Mouse (Mus musculus) forebrain, embryonic 14.5 days (tissue): ENCODE results near the gene Mdga1. TPM values are rescaled to one million over a fixed set of nuclear protein-coding genes. Genes with fewer than 3 reads are reported as not detected.

Experiments used
- ATAC-seq: fragments of 200-750 bp; cut with Nextera tagmentation; 2 replicates; pipeline ENCODE4 v1.8.0; 2017; ENCODE audit warnings: mild to moderate bottlenecking, moderate library complexity
- DNase-seq: peaks from one replicate; pipeline ENCODE4 v3.0.0-alpha.2; 2015; ENCODE audit warnings: low spot score
- H3K27ac ChIP-seq: fragments of 300-500 bp; sonication (generic); 2 replicates; pipeline ENCODE4 v1.5.1; 2014; ENCODE audit warnings: low read depth, mild to moderate bottlenecking, control low read depth, low read length, moderate library complexity
- H3K27me3 ChIP-seq: fragments of 300-500 bp; sonication (generic); replicated peaks from 2 replicates; pipeline ENCODE4 v1.6.1; 2014; ENCODE audit warnings: low read length, control low read depth, mixed read lengths; ENCODE audit not compliant: control insufficient read depth, insufficient read depth
- H3K36me3 ChIP-seq: fragments of 300-500 bp; sonication (generic); 2 replicates; pipeline ENCODE4 v1.6.1; 2014; ENCODE audit warnings: low read length, control low read depth; ENCODE audit not compliant: control insufficient read depth, insufficient read depth
- H3K4me1 ChIP-seq: fragments of 300-500 bp; sonication (generic); 2 replicates; pipeline ENCODE4 v1.6.1; 2014; ENCODE audit warnings: antibody characterized with exemption, low read length, control low read depth; ENCODE audit not compliant: control insufficient read depth, insufficient read depth
- H3K4me2 ChIP-seq: fragments of 300-500 bp; sonication (generic); 2 replicates; pipeline ENCODE4 v1.6.1; 2014; ENCODE audit warnings: mild to moderate bottlenecking, control low read depth, low read length
- H3K4me3 ChIP-seq: fragments of 300-500 bp; sonication (generic); 2 replicates; pipeline ENCODE4 v1.5.1; 2014; ENCODE audit warnings: low read depth, low read length, control low read depth
- H3K9ac ChIP-seq: fragments of 300-500 bp; sonication (generic); 2 replicates; pipeline ENCODE4 v1.6.1; 2014; ENCODE audit warnings: mild to moderate bottlenecking, low read length, control low read depth, moderate library complexity
- H3K9me3 ChIP-seq: fragments of 300-500 bp; sonication (generic); replicated peaks from 2 replicates; pipeline ENCODE4 v1.6.1; 2016; ENCODE audit warnings: low read length, control low read depth, mixed read lengths; ENCODE audit not compliant: control insufficient read depth
- WGBS: fragments of 180-500 bp; shearing (Covaris S2); extraction: QIAGEN DNeasy Blood & Tissue Kit; methylation state at CpG from one replicate; pipeline ENCODE4 v1.1.7; 2014; 5-methylcytosine and 5-hydroxymethylcytosine counted together
- polyA plus RNA-seq: library from polyadenylated mRNA; unstranded; fragments of >200 nt; fragmentation: Nextera tagmentation; extraction: Ambion mirVana; gene quantifications from 2 replicates; pipeline ENCODE4 v1.2.1, GENCODE M21; 2014

The Mdga1 gene
- polyA plus RNA-seq, 1 experiment from 2014 or later, result 9.4 TPM

DNA sequence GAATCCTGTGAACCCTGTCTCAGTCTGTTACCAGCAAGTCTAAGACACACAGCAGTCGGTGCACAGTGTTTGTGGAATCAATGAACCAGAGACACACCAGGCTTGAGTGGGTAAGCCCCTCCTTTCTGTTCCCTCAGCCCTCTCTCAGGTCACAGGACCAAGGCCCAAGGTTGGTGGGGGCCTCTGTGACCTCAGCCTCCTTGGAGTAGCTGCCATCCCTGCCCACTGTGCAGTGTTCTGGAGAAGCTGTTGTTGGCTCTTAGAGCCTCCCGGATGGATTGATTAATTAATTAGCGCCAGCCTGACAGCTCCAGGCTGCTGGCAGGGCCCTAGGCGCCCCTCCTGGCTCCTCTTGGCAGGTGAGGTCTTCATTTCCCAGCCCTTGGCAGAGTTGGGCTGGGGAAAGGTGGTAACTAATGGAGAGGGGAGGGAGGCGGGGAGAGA lies 22.6 kb downstream of the Mdga1 start:
- Histone ChIP-seq H3K4me2 (no peak overlapping the region), H3K9me3 (no peaks in the 10 kb centered on the region), H3K27me3 (no peaks in the 10 kb centered on the region), H3K9ac (no peak overlapping the region), H3K27ac (no peak overlapping the region), H3K4me1 (peaks cover 8% of the 10 kb centered on the region), H3K4me3 (no peak overlapping the region), H3K36me3 (no peaks in the 10 kb centered on the region)
- DNase-seq (peak; percentile 74), ATAC-seq (peak; percentile 61; the same call in 1 of the 2 replicates)
- 22% methylated on average over 5 of the region's 5 CpGs for WGBS

DNA sequence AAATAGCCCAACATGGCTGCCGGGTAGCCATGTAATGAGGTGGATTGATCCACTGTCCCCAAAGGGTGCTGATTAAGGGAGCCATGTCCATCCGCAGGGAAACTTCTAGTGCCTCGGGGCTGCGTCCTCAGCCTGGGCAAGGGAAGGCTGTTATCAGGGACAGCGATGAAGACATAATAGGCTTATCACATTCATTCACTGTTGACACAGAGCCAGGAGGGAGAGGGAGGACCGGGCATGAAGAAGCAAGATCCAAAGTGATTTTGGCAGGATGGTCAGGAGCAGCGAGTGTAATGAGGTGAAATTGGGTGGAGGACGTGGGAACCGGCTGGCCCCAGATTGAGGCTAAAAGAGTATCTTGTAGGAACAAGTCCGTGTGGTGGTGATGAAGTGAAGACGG lies 25.5 kb downstream of the Mdga1 start:
- no peaks in the 10 kb centered on the region for H3K27me3 ChIP-seq
- H3K36me3 ChIP-seq, result no peaks in the 10 kb centered on the region
- H3K4me2 ChIP-seq, result no peak overlapping the region
- WGBS, result 80% methylated on average over 11 of the region's 11 CpGs
- H3K4me1 ChIP-seq, result peaks cover 8% of the 10 kb centered on the region
- H3K27ac ChIP-seq, result no peak overlapping the region
- no peak for DNase-seq
- no peak for ATAC-seq
- H3K9me3 ChIP-seq, result no peaks in the 10 kb centered on the region
- no peak overlapping the region for H3K4me3 ChIP-seq
- H3K9ac ChIP-seq, result no peak overlapping the region

DNA sequence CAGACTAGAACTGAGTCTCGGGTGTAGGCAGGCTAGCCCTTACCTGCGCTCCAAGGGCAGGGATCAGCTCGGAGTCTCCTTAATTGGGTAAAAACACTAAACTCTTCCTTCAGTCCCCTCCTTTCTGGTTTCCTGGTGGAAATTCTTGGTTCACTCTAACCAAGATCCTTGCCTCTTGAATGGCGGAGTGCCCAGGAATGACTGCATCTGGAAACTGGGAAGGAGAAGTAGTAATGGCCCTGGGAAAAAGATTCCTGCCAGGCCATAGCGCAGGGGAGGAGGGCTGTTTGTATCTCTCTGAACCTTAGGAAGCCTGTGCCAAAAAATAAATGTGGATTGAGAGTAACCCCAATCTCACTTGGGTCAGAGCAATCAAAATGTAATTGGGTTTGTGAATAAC lies 30.9 kb downstream of the Mdga1 start:
- WGBS, result 89% methylated on average over 5 of the region's 5 CpGs

DNA sequence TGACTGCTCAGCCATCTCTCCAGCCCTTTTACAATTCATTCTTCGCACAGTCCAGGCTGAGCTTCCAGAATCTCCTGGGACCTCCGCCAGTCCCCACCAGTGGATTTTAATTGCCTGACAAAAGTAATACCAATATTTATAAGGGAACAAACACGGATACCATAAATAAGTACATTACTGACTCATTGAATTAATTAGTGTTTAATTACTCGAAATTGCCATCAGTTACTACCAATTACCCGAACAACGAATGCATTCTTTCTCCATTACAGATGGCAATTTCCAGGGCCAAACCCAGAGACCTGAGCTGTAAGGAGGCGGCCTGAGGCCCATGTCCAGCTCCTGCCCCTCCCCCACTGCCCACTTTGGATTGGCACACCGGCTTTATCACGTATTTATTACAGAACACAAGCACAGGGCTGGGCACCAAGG lies 32.5 kb downstream of the Mdga1 start:
- Histone ChIP-seq H3K36me3 (no peaks in the 10 kb centered on the region), H3K4me1 (no peaks in the 10 kb centered on the region), H3K4me3 (no peak overlapping the region), H3K27me3 (no peaks in the 10 kb centered on the region), H3K9me3 (no peaks in the 10 kb centered on the region), H3K9ac (no peak overlapping the region), H3K4me2 (no peak overlapping the region), H3K27ac (no peak overlapping the region)
- DNase-seq (peak; percentile 79), ATAC-seq (peak; percentile 65; the same call in 1 of the 2 replicates)
- 36% methylated on average over 9 of the region's 9 CpGs for WGBS

More for the DNA sequence above, 30.9 kb downstream of the Mdga1 start:
- no peak overlapping the region for H3K4me3 ChIP-seq
- H3K4me2 ChIP-seq, result no peak overlapping the region
- H3K9ac ChIP-seq, result no peak overlapping the region
- H3K4me1 ChIP-seq, result no peaks in the 10 kb centered on the region
- no peaks in the 10 kb centered on the region for H3K27me3 ChIP-seq
- DNase-seq (no peak), ATAC-seq (no peak)
- H3K9me3 ChIP-seq, result no peaks in the 10 kb centered on the region
- no peaks in the 10 kb centered on the region for H3K36me3 ChIP-seq
- no peak overlapping the region for H3K27ac ChIP-seq

DNA sequence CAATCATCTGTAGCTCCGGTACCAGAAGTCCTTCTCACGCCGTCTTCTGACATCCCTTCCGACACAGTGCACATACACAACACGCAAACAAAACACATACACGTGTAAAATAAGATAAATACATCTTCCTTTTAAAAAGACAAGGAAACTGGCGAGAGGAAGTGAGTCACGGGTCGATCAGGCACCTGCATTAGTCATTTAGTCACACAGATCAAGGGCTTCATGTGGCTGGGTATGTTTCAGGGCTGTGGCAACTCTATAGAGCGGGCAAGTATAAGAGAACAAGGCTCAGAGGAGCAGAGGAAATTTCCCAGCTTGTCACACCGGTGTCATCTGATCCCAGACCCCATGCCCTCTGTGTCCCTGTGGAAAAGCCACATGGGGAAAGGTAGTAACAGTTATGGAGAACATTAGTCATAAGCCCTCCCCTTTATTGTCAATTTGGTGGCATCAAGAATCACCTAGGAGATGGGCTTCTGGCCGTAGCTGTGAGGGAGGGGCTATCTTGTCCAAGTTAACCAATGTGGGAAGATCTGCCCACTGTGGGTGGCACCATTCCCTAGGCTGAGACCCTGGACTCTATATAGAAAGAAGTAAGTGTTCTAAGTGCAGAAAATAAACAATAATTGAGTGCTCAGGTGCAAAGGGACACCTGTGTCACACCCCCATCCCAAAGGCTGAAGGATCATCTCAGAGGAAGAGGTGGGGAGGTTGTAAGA lies 35.6 kb downstream of the Mdga1 start:
- DNase-seq, result no peak
- 92% methylated on average over 12 of the region's 12 CpGs for WGBS
- H3K4me3 ChIP-seq, result no peak overlapping the region

DNA sequence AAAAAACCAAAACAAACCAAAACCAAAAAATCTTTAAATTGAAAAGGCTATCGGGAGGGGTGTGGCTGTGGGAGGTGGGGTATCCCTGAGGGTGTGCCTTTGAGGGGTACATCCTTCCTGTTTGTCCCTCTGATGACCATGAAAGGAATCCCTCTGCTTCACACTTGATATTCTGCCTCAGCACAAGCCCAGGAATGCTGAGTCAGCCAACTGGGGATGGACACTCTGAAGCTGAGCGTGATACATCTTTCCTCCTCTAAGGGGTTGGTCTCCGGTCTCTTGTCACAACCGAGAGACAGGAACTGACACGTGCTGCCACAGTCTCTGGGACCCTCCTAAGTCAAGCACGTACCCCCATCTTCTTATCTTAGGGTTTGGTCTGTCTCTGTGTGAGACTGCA lies 37.1 kb downstream of the Mdga1 start:
- Histone ChIP-seq H3K9me3 (no peaks in the 10 kb centered on the region), H3K9ac (no peak overlapping the region), H3K4me3 (no peak overlapping the region), H3K36me3 (no peaks in the 10 kb centered on the region), H3K4me1 (peaks cover 8% of the 10 kb centered on the region), H3K4me2 (no peak overlapping the region), H3K27me3 (no peaks in the 10 kb centered on the region), H3K27ac (no peak overlapping the region)
- no peak for DNase-seq
- ATAC-seq, result no peak
- 87% methylated on average over 6 of the region's 6 CpGs for WGBS

More for the DNA sequence above, 35.6 kb downstream of the Mdga1 start:
- Histone ChIP-seq H3K9me3 (no peaks in the 10 kb centered on the region), H3K27ac (no peak overlapping the region), H3K9ac (no peak overlapping the region), H3K36me3 (no peaks in the 10 kb centered on the region), H3K4me2 (no peak overlapping the region), H3K27me3 (no peaks in the 10 kb centered on the region), H3K4me1 (0 out of 2 replicates have a peak, but pooled peaks cover under 1% of the 10 kb centered on the region)
- ATAC-seq, result no peak

DNA sequence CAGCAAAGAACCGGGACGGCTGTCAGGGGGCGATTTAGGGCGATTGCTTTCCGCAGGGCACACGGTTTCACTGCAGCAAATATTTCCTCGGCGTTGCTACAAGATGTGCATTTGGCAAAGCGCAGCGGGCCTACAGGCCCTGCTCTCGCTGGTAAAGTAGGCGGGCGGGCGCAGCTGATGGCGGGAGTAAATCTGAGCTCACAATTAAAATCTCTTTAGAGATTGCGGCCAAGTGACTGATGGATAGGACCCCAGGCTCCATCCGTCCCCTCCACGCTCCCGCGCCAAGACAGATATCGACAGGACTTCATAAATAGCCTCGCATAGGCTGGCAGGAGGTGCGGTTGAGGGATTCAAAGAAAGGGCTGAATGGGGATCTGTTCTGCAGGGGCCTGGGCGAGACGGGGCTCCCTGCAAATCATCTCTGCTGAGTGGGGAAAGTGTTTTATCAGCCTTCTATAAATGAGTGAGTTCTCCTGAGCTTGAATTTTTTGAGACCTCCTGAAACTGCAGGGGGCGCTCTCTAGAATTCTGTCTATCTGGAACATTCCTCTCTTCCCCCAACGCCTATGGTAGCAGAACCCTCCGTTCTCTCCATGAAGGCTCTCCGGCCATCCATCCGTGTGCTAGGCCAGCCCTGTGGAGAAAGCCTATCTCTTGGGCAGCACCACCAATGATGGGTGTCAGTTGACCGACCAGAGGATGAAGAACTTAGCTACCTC lies 38.5 kb downstream of the Mdga1 start:
- 81% methylated on average over 31 of the region's 31 CpGs for WGBS
- Histone ChIP-seq H3K4me3 (no peak overlapping the region), H3K4me2 (no peak overlapping the region), H3K36me3 (no peaks in the 10 kb centered on the region), H3K27me3 (no peaks in the 10 kb centered on the region), H3K9me3 (no peaks in the 10 kb centered on the region), H3K9ac (no peak overlapping the region), H3K4me1 (peaks cover 8% of the 10 kb centered on the region), H3K27ac (no peak overlapping the region)
- DNase-seq (no peak), ATAC-seq (no peak)

DNA sequence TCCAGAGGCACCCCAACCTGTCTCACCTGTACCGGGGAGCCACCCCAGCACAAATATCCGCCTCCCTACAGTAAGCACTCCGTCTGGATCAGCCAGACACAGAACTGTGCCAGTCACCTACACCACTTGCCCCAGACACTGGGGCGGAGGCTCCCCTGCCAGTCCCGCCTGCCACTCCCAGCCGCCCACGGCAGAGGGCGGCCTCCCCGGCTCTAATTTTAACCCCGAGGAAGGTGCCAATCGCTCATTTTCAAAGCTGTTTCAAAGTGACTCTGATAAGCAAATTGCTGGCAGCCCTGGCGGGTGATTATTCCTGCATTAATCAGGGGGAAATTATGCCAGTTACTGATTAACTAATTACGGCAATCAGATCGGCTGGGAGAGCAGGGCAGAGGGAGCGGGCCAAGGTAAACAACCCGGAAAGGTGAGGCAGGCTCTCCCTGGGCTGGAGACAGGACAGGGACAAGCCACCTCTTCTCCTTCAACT lies 41.1 kb downstream of the Mdga1 start:
- ATAC-seq, result peak; percentile 51
- 31% methylated on average over 16 of the region's 16 CpGs for WGBS
- peak; percentile 79 for DNase-seq

More for the DNA sequence above, 41.1 kb downstream of the Mdga1 start:
- Histone ChIP-seq H3K27ac (peak overlapping the region; percentile 2; the same call in 1 of the 2 replicates), H3K4me1 (peaks cover 13% of the 10 kb centered on the region), H3K9ac (no peak overlapping the region), H3K36me3 (no peaks in the 10 kb centered on the region), H3K27me3 (no peaks in the 10 kb centered on the region), H3K4me2 (no peak overlapping the region), H3K9me3 (no peaks in the 10 kb centered on the region), H3K4me3 (no peak overlapping the region)
